Mouse (Mus musculus) myocyte (in vitro differentiated cells): ENCODE data around the gene Dqx1.

Experiments
- CEBPB ChIP-seq: IDR thresholded peaks from 2 replicates; pipeline ENCODE4 v1.6.1; 2011; ENCODE audit warnings: mild to moderate bottlenecking, moderate library complexity; ENCODE audit not compliant: poor library complexity, insufficient read depth, severe bottlenecking
- E2F4 ChIP-seq: IDR thresholded peaks from one replicate; pipeline ENCODE4 v1.6.1; 2011; ENCODE audit warnings: mild to moderate bottlenecking, control low read depth, moderate library complexity; ENCODE audit not compliant: insufficient read depth
- MAX ChIP-seq: IDR thresholded peaks from one replicate; pipeline ENCODE4 v1.6.1; 2011; ENCODE audit warnings: low read depth, mild to moderate bottlenecking, control low read depth
- MYOD1 ChIP-seq, 3 experiments: IDR thresholded peaks; one replicate each; pipeline ENCODE4 v1.6.1; 2011; ENCODE audit warnings: control low read depth in 2 of 3, low read depth in 2 of 3, mild to moderate bottlenecking in 2 of 3, moderate library complexity in 1 of 3; ENCODE audit not compliant: insufficient read length in 2 of 3, control insufficient read depth in 1 of 3
- POLR2A ChIP-seq: IDR thresholded peaks from one replicate; pipeline ENCODE4 v1.6.1; 2011; ENCODE audit warnings: low read depth, mild to moderate bottlenecking, control low read depth, moderate library complexity; ENCODE audit not compliant: insufficient read length
- POLR2AphosphoS2 ChIP-seq: IDR thresholded peaks from one replicate; pipeline ENCODE4 v1.6.1; 2011; ENCODE audit warnings: low read depth, control low read depth; ENCODE audit not compliant: insufficient read length
- REST ChIP-seq: IDR thresholded peaks from one replicate; pipeline ENCODE4 v1.6.1; 2011; ENCODE audit warnings: mild to moderate bottlenecking, control low read depth, moderate library complexity; ENCODE audit not compliant: insufficient read depth, insufficient read length
- SRF ChIP-seq: IDR thresholded peaks from one replicate; pipeline ENCODE4 v1.6.1; 2011; ENCODE audit warnings: low read depth; ENCODE audit not compliant: control insufficient read depth, insufficient read length
- TCF12 ChIP-seq: IDR thresholded peaks from one replicate; pipeline ENCODE4 v1.6.1; 2011; ENCODE audit warnings: mild to moderate bottlenecking, control low read depth; ENCODE audit not compliant: poor library complexity, insufficient read depth, severe bottlenecking
- TCF3 ChIP-seq: IDR thresholded peaks from one replicate; pipeline ENCODE4 v1.6.1; 2011; ENCODE audit warnings: low read depth, control low read depth; ENCODE audit not compliant: insufficient read length
- USF1 ChIP-seq: IDR thresholded peaks from one replicate; pipeline ENCODE4 v1.6.1; 2011; ENCODE audit warnings: low read depth, mild to moderate bottlenecking, control low read depth, moderate library complexity

GRCm38 (mm10) chr6:83084477-83084876 is 26.8 kb downstream of the Dqx1 start:
- TF ChIP-seq MAX (no peak), E2F4 (no peak), POLR2A (no peak), CEBPB (no peak), USF1 (no peak), MYOD1 (IDR thresholded peaks at IDR 0.05; ENCODE audit: control insufficient read depth in 1 of 3, insufficient read length in 2 of 3, low read depth in 2 of 3) (no peak), TCF3 (no peak), TCF12 (no peak), POLR2AphosphoS2 (no peak), REST (no peak), SRF (no peak)
